Mouse (Mus musculus) kidney, postnatal 0 days (tissue): ENCODE results near the gene Mettl16. TPM values are rescaled to one million over a fixed set of nuclear protein-coding genes. Genes with fewer than 3 reads are reported as not detected.
A peak's percentile ranks its signal among the peaks of the same experiment; 100 is the strongest.

Experiments
- ATAC-seq: fragments of 200-750 bp; cut with Nextera tagmentation; replicated peaks from 2 replicates; pipeline ENCODE4 v1.8.0; 2017; ENCODE audit warnings: low read depth, moderate number of reproducible peaks, moderate TSS enrichment, moderate library complexity; ENCODE audit not compliant: low FRiP score
- DNase-seq: peaks from one replicate; pipeline ENCODE4 v3.0.0-alpha.2; 2016; ENCODE audit warnings: low spot score
- H3K27ac ChIP-seq: fragments of 300-500 bp; sonication (generic); 2 replicates; pipeline ENCODE4 v1.5.1; 2014; ENCODE audit warnings: mild to moderate bottlenecking
- H3K27me3 ChIP-seq: fragments of 300-500 bp; sonication (generic); 2 replicates; pipeline ENCODE4 v1.6.1; 2014; ENCODE audit warnings: low read length, mixed read lengths; ENCODE audit not compliant: insufficient read depth
- H3K36me3 ChIP-seq: fragments of 300-500 bp; sonication (generic); 2 replicates; pipeline ENCODE4 v1.6.1; 2014; ENCODE audit warnings: low read length, mixed read lengths; ENCODE audit not compliant: insufficient read depth
- H3K4me1 ChIP-seq: fragments of 300-500 bp; sonication (generic); replicated peaks from 2 replicates; pipeline ENCODE4 v1.6.1; 2014; ENCODE audit warnings: antibody characterized with exemption, low read length, mixed read lengths; ENCODE audit not compliant: insufficient read depth
- H3K4me2 ChIP-seq: fragments of 300-500 bp; sonication (generic); 2 replicates; pipeline ENCODE4 v1.6.1; 2014; ENCODE audit warnings: mild to moderate bottlenecking, low read length, moderate library complexity, mixed read lengths
- H3K4me3 ChIP-seq: fragments of 300-500 bp; sonication (generic); replicated peaks from 2 replicates; pipeline ENCODE4 v1.5.1; 2014; ENCODE audit warnings: low read depth, low read length
- H3K9ac ChIP-seq: fragments of 300-500 bp; sonication (generic); 2 replicates; pipeline ENCODE4 v1.6.1; 2014; ENCODE audit warnings: low read depth, low read length
- H3K9me3 ChIP-seq: fragments of 300-500 bp; sonication (generic); replicated peaks from 2 replicates; pipeline ENCODE4 v1.6.1; 2016; ENCODE audit warnings: low read length, inconsistent platforms, mixed read lengths
- CTCF ChIP-seq: IDR thresholded peaks from 2 replicates; pipeline ENCODE4 v1.5.1; 2016; ENCODE audit warnings: antibody characterized with exemption, low read depth, mild to moderate bottlenecking, moderate library complexity
- WGBS: fragments of 180-500 bp; shearing (Covaris S2); extraction: QIAGEN DNeasy Blood & Tissue Kit; methylation state at CpG from one replicate; pipeline ENCODE4 v1.1.7; 2014; 5-methylcytosine and 5-hydroxymethylcytosine counted together
- polyA plus RNA-seq: library from polyadenylated mRNA; unstranded; fragments of >200 nt; fragmentation: Nextera tagmentation; extraction: Ambion mirVana; gene quantifications from 2 replicates; pipeline ENCODE4 v1.2.1, GENCODE M21; 2015

Mettl16 gene
- polyA plus RNA-seq, 1 experiment from 2014 or later: 27.1 TPM

- Histone ChIP-seq H3K27ac (no peak overlapping the region), H3K36me3 (peaks cover 17% of the 10 kb centered on the region), H3K9me3 (no peaks in the 10 kb centered on the region), H3K4me3 (no peak overlapping the region), H3K9ac (no peak overlapping the region), H3K27me3 (no peaks in the 10 kb centered on the region), H3K4me1 (peaks cover 6% of the 10 kb centered on the region), H3K4me2 (no peak overlapping the region)
- TF ChIP-seq CTCF: peak; percentile 69
- WGBS: 19% methylated on average over 1 of the region's 1 CpGs
- ATAC-seq: no peak
- peak; percentile 69 for DNase-seq
Measured at GRCm38 (mm10) chr11:74821463-74821862, 50.8 kb downstream of the Mettl16 start.

GRCm38 (mm10) chr11:74822746-74823440 is 52.3 kb downstream of the Mettl16 start:
- no peak overlapping the region for H3K9ac ChIP-seq
- no peaks in the 10 kb centered on the region for H3K9me3 ChIP-seq
- H3K4me3 ChIP-seq: no peak overlapping the region
- H3K27ac ChIP-seq: peak overlapping the region; percentile 72
- TF ChIP-seq CTCF: no peak
- WGBS: 88% methylated on average over 7 of the region's 7 CpGs
- no peak overlapping the region for H3K4me2 ChIP-seq
- peaks cover 13% of the 10 kb centered on the region for H3K4me1 ChIP-seq
- peak; percentile 70 for ATAC-seq
- H3K27me3 ChIP-seq: no peaks in the 10 kb centered on the region
- peak; percentile 28 for DNase-seq
- peaks cover 5% of the 10 kb centered on the region; the same call in 1 of the 2 replicates for H3K36me3 ChIP-seq

GRCm38 (mm10) chr11:74826151-74826550 is 55.5 kb downstream of the Mettl16 start:
- Histone ChIP-seq H3K9me3 (no peaks in the 10 kb centered on the region), H3K27me3 (no peaks in the 10 kb centered on the region), H3K27ac (peak overlapping the region; percentile 36; the same call in 1 of the 2 replicates), H3K4me1 (peaks cover 26% of the 10 kb centered on the region), H3K36me3 (no peaks in the 10 kb centered on the region), H3K9ac (no peak overlapping the region), H3K4me2 (no peak overlapping the region), H3K4me3 (no peak overlapping the region)
- DNase-seq (peak; percentile 59), ATAC-seq (no peak)
- TF ChIP-seq CTCF: no peak
- 56% methylated on average over 7 of the region's 7 CpGs for WGBS

GRCm38 (mm10) chr11:74826702-74827101 is 56.1 kb downstream of the Mettl16 start:
- 69% methylated on average over 5 of the region's 5 CpGs for WGBS
- Histone ChIP-seq H3K4me2 (no peak overlapping the region), H3K4me3 (no peak overlapping the region), H3K36me3 (no peaks in the 10 kb centered on the region), H3K9ac (peak overlapping the region; percentile 1; the same call in 1 of the 2 replicates), H3K9me3 (no peaks in the 10 kb centered on the region), H3K27ac (peak overlapping the region; percentile 19; the same call in 1 of the 2 replicates), H3K27me3 (no peaks in the 10 kb centered on the region), H3K4me1 (peaks cover 26% of the 10 kb centered on the region)
- DNase-seq (peak; percentile 31), ATAC-seq (no peak)
- TF ChIP-seq CTCF: no peak

- Histone ChIP-seq H3K4me3 (no peak overlapping the region), H3K27ac (0 out of 2 replicates have a peak overlapping the region, but pooled peaks have one; percentile 13), H3K9me3 (no peaks in the 10 kb centered on the region), H3K27me3 (no peaks in the 10 kb centered on the region), H3K4me1 (peaks cover 26% of the 10 kb centered on the region), H3K9ac (no peak overlapping the region), H3K36me3 (no peaks in the 10 kb centered on the region), H3K4me2 (no peak overlapping the region)
- 69% methylated on average over 7 of the region's 7 CpGs for WGBS
- DNase-seq (no peak), ATAC-seq (no peak)
- TF ChIP-seq CTCF: no peak
Measured at GRCm38 (mm10) chr11:74827791-74828403, 57.3 kb downstream of the Mettl16 start.

GRCm38 (mm10) chr11:74828404-74828931 is 57.8 kb downstream of the Mettl16 start:
- Histone ChIP-seq H3K27me3 (no peaks in the 10 kb centered on the region), H3K4me3 (no peak overlapping the region), H3K36me3 (no peaks in the 10 kb centered on the region), H3K4me1 (peaks cover 32% of the 10 kb centered on the region), H3K27ac (0 out of 2 replicates have a peak overlapping the region, but pooled peaks have one; percentile 13), H3K4me2 (no peak overlapping the region), H3K9me3 (no peaks in the 10 kb centered on the region), H3K9ac (no peak overlapping the region)
- no peak for DNase-seq
- WGBS: 39% methylated on average over 2 of the region's 2 CpGs
- ATAC-seq: no peak
- peak; percentile 40 for TF ChIP-seq CTCF
